Mouse (Mus musculus): ENCODE results near the gene Apol6.

- TF ChIP-seq CTCF (IDR thresholded peaks at IDR 0.05; ENCODE audit: low read depth, low read length) (no peak), POLR2A (IDR thresholded peaks at IDR 0.05; ENCODE audit: insufficient read depth, low read length) (no peak)
Measured at GRCm38 (mm10) chr15:77040784-77041183, 3.7 kb upstream of the Apol6 start.
